Mouse (Mus musculus) lung, postnatal 25 days (tissue): ENCODE results near the gene Galr2.
A peak's percentile ranks its signal among the peaks of the same experiment; 100 is the strongest.

Experiments used
- DNase-seq: peaks from one replicate; pipeline ENCODE4 v3.0.0; 2022; ENCODE audit warnings: low spot score

Galr2 gene

DNA sequence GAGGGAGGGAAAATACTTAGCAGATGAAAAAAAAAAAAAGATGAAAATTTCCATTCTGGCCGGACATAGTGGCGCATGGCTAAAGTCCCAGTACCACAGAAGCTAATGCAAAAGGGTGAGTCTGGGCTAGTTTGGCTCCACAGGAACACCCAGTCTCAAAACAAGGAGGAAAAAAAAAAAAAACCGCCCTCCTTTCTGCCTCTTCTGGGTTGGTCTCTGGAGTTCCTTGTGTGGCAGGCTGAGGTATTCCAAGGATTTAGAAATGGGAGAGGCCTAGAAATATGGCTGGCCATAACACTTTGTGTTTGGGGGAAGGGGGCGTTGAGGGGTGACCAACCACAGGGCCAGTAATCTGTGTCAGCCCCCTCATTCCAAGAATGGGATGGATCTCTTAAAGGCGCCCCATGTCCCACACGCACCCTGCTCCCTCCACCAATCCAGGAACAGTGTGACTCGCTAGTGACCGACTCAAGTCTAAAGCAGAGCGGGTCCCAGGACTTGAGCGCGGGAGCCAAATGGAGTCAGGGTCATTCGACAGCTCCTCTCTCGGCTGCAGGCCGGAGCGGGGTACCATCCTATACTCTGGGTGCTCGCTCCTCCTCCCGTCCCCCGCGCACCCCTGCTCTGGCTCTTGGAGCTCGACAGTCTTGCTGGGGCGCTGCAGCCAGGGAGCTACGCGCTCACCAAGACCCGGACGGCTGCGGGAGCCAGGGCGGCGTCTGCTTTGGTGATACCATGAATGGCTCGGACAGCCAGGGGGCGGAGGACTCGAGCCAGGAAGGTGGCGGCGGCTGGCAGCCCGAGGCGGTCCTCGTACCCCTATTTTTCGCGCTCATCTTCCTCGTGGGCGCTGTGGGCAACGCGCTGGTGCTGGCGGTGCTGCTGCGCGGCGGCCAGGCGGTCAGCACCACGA, at the start of gene Galr2:
TSS of gene Galr2 (plus strand) at position 189 of the 913 bp plus-strand sequence.
- no peak for DNase-seq

DNA sequence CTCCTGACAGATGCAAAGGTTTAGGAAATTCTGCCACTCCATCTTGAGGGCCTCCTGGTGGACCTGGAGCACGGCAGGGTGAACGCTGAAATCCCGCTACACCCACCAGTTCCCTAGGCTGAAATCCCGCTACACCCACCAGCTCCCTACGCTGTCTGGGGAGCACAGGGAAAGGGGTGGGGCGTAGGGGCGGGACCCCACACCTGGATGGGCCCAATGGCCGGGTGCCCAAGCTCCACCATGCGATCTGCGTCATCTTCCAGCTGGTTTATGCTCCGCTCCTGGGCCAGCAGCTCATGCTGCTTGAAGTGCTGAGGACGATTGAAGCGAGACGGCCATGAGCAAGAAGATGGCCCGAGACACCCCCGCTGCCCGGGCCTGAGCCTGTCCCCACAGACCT, 48.3 kb upstream of the Galr2 start:
- DNase-seq, result no peak

DNA sequence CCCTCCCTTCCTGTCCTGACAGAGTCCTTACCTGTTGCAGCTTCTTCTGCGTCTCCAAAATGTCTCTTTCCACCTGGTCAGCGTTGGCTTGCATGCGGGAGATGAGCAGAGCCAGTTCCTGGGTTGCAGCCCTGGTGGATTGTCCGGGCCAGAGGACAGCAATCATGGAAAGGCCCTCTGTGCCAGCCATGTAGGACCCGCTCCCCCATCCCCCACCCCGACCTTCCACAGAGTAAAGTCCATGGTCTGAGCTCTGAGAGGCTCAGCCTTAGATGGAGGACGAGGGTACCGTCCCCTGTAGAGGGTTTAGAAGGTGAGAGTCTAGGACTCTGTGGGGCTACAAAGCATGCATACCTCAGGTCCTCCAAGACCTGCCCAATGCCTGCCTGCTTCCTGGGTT, 45.8 kb upstream of the Galr2 start:
- no peak for DNase-seq

DNA sequence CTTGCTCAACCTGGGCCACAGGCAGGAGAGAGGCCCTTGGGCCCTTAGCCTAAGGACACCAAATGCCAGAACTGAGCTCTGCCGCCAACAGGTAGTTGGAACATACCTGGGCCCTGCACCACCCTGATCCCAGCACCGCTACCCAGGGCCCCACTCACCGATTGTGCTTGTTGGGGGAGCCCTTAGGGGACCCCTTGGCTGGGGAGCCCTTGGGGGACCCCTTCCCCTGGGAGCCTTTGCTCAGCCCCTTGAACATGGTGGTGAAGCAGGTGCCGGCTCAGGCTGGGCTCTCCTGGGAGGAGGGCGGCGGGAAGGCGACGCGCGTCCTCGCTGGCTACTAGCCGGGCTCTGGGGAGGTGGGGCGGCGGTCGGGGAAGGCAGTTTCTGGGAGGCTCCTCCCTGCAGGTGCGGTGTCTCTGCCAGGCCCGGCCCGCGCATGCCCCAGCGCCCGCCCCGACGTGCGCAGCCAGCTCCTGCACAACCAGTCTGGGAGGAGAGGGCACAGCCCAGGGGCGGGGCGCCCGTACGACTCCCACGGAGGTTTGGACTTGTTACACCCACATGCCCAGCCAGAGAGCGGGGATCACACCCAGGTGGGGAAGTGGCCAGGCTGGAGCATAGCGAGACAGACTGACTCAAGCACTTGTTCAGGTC, 42.9 kb upstream of the Galr2 start, which contains the start of gene Evpl:
TSS of gene Evpl (minus strand) at position 336 of the 654 bp plus-strand sequence.
- peak; percentile 90 for DNase-seq

DNA sequence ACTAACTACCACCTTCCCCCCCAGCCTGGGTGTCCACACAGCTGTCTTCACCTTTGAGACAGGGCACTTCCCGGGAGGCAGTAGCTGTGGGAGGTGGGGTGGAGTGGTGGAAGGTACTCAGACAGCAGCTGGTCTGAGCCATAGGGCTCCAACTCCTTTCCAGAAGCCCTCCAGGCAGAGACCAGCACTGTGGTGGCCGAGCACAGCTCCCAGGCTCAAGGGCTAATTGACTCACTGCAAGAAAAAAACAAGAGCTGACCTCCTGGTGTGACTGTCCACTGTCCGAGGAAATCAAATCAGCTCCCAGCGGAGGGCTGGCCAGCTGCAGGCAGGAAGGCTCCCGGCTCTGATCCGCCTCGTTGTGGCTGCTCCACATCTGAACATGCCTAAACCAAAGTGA, 40.9 kb upstream of the Galr2 start:
- no peak for DNase-seq

DNA sequence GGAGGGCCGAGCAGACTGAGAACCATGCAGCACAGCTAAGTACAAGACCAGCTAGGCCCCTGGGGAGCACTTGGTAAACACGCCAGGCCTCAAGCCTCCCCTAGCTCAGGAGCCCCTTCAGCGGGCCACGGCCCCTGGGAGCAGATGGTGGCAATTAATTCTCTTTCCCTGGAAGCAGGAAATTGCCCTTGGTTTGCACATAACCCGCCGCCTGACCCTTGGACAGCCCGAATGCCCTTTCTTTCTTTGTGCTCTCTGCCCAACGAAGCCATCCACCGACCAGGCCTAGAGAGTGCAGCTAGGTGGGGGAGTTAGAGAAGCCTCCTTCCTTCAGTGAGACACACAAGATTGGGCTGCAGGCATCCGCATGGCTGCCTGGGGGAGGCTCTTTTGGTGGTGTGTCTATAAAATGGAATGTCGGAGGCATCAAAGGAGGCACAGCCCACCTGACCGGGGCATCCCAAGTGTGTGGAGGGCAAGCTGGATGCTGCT, 38.9 kb upstream of the Galr2 start:
- DNase-seq, result no peak

DNA sequence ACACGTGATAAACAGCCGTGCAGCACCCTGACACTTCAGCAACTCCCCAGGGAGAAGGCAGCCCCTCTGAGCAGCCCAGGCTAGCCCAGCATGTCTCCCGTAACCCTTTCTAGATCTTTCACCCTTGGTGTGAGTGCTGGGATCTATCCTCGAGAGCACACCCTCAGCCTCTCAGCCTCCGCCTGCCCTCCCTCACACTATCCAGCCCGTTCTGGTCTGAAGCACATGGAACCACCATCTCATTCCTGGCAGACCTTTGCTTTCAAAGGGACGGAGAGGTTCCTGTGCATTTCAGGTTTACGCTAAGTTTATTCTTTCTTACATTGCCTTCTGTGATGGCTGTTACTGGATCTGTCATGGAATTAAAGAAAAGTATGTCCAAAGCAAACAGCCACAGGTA, 36.2 kb upstream of the Galr2 start:
- DNase-seq, result no peak

DNA sequence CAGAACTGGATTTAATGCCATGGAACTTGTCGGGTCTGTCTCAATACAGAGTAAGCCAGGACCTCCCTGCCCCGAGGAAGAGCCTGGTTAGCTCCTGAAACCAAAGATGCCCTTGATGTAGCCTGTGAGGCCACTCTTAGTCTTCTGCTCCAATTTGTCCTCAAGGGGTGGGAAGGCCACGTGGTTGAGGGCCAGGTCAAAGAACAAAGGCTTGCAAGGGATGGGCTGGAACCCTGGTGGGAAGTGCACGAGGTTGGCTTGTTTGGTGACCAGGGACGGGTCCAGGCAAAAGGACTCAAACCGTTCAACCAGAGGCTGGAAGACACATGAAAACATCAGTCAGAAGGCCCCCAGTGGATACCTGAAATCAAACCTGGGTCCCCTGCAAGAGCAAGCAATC, 35.1 kb upstream of the Galr2 start:
- DNase-seq, result no peak

DNA sequence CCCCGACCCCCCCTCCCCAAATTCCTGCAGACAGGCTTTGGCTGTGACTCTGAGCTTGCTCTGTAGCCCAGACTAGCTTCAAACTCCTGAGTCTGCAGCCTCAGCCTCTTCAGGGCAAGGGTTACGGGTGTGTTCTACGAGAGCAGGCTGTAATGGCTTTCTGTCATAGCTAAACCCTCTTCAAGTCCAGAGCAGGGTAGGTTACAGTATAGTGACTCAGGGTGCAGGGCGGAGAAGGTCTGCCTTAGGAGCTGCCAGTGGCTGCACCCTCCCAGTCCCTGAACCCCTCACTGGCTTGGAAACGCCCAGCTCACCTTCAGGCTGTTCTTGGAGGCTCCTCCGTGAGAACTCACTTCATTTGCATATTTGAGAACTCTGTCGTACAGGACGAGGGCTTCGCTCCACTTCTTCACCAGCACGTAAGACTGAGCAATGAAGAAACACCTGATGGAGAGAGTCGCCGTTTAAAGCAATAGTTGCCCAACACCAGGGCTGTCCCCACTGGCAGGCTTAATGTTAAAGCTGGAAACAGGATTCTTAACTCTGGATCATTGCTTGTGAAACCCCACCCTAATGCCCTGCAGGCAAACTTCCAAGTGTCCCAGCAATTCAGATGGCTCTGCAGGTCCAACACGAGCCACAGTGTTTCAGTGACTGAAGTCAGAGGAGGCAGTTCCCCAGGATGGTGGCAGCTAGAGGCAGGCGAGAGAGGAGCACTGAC, 33.1 kb upstream of the Galr2 start:
- DNase-seq, result peak; percentile 25

DNA sequence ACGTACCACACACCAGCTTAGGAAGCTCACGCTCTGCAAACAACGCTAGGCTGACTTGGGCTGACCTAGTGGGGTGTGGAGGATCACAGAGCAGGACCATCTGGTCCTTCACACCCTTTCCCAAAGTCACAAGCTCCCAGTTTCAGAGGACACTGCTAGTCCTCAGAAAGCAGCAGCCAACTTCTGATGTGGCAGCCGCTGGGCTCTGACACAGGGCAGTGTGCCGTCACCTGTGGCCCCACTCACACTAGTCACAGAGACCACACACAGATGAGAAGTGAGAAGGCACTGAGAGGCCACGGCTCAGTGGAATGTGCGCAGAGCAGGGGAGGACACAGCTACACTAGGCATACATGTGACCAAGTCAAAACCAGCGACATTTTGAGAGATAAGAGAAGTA, 29.8 kb upstream of the Galr2 start:
- DNase-seq, result no peak

DNA sequence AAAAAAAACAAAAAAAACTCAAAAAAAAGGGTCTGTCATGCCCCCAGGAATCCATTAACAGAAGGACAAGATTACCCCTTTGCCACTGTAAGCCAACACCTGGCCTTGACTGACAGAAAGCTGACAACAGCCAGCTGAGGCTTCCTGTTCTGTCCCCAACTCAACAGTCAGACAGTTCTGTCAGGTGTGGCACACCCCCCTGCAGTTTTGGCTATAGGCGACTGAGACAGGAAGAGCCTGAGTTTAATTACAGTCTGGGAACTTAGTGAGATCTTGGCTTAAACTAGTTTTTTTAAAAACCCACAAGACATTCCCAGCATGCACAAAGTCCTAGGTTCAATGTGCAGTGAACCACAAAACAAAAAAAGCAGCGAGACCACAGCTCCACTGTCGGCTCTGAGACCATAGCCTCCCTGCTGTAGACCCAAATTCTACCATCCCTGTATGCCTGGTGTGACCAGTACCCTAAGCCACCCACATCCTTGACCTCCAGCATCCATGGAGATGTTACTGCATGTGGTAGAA, 27.6 kb upstream of the Galr2 start:
- DNase-seq, result no peak

DNA sequence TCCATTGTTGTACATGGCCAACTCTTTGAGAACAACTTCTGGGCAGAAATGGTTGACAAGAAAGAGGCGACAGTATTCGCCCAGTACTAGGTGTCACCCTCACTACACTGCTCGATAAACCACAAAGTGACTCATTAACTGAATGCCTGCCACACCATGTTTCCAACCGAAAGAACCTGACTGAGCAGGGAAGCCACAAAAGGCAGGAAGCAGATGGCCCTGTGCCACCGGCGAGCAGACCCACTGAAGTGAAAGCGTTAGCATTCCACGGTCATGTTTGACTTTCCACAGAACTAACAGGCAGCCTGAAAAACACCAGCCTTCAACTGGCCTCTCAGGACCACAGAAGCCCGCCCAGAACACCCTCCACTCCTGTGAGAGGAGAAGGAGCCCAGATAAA, 26.1 kb upstream of the Galr2 start:
- DNase-seq, result peak; percentile 64

DNA sequence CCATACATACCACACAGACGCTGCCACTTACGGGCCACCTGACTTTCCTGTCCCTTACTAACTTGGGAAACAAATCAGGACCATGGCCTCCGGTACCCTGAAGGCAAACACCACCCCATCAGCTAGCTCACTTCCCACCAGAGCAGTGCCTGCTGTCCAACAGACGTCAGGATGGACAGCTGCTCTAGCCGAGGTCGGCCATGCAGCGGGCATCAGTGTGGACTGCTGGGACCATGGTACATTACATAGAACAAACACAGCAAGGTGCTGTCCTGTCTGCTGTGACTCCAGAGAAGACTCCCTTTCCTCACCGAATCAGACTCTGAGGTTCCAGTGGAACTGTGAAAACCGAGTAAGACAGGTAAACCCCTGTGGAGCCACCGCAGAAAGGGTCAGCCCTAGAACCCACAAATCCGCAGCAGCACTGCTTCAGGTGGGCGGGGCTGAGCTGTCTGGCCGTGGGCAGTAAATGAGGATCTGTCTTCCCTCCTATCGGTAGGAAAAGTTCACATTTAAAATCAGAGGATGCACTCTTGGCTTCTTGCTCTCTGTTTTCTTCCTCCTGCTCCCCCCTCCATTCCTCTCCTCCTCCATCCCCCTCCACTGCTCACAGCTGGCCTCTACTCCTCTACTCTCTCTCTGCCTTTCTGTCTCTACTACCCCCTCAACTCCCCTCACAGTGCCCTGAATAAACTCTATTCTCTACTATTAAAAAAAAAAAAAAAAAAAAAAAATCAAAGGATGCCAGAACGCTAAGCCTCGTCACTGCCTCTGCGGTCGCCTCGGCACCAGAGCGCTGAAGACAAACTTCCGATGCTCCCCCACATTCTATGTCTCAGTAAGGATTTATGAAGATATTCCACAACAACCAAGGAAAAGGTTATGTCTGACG, 25.4 kb upstream of the Galr2 start:
- DNase-seq, result no peak

DNA sequence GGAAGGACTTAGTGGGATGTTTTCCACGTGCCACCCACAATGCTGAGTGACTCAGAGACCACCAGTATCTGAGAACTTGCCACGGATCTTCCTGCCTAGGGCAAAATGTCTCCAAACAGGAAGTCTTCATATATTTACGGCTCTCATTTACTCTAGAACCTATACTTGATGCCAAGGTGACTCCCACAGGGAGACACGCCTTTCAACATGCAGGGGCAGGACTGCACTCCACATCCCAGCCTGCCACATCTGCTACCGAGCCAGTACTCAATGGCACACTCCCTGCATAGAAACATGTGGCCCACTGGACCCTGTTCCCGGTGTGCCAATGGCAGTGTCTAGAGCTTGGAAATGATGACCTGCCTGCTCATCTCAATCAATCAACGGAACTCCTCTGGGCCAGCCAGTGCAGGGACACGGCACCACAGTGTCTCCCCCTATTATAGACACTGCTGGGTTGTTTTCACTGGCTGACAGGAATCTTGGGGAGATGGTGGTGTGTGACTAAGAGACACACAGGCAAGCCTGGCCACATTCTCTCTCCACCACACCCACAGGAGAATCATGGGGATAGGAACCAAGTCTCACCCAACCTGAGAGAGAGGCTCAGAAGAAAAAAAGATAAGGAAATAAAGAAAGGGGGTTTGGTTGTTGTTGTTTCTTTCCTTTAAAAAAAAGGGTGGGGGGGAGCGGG, 24.6 kb upstream of the Galr2 start:
- no peak for DNase-seq

DNA sequence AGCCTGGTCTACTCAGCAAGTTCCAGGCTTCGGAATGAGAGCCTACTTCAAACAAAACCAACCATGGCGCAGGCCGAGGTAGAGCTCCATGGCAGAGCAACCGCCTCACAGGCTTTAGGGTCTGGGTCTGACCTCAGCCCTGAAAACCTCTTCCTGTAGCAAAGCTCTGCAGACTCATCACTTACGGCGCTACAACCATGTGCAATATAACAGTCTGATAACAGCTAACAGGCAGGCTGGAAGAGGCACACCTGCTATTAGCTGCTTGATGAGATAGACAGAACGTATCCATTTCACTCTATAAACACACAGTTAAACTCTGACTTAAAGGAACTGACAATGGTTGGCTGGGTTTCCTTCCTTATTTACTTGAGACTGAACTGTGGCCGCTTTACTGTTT, 21.3 kb upstream of the Galr2 start:
- no peak for DNase-seq

DNA sequence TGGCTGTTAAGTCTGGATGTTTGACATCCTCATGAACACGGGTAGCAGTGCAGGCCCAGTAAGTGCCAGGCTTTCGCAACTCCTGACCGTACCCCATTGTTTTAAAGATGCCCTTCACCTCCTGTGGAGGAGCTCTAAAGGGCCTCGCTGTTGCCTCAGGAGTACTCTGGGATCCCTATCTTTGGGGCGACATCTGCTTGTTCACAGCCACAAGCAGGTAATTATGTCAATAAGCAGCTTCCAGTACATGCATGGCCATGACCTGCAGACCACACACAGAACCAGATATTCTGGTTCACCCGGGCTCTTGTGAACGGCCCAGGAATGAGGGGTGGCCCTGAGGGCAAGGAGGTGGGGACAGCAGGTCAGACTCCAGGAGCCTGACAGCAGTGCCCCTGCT, 20.5 kb upstream of the Galr2 start:
- peak; percentile 84 for DNase-seq

DNA sequence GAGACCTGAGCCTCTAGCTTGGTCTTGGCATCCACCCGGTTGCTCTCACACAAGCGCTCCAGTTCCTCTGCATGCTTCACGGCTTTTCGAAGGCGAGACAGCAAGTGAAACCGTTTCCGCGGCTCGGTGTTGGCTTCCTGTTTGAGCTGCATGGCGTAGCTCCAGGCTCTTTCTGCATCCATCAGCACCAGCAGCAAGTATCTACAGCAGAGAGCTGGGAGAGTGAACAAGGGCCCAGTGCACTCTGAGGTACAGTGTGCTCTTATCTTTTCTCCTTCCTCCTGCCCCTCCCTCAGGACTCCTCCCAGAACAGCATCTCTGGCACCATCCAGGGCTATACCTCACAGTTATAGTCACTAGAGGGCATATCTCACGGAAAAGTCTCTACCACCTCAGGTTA, 15.4 kb upstream of the Galr2 start:
- DNase-seq, result no peak

DNA sequence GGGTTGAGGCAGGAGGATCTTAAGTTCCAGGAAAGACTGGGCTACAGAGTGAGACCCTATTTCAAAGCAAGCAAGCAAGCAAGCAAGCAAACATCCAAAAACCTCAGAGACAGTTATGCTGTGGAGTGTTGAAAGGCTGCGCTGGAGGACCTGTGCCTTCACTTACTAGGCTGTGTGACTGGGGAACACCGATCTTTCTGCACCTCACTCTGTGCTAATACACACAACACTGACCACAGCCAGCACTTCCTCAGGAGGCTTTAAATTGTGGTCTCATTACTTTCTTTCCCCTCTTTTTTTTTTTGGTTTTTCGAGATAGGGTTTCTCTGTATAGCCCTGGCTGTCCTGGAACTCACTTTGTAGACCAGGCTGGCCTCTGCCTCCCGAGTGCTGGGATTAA, 14.9 kb upstream of the Galr2 start:
- DNase-seq, result no peak

DNA sequence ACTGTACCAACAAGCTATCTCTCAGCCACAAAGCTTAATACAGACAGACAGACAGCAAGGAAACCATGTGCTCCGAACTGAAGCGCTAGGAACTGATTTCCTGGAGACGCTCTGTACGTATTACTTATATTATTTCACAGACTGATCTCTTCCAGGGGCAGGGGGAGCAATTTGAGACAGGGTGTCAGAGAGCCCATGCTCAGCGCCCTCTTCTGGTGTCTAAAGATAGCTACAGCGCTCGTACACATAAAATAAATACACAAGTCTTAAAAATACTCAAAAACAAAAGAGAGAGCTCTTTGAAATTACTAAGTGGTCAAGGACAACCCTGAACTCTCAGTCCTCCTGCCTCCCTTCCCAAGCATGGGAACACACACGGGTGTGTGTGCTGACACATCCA, 13.1 kb upstream of the Galr2 start:
- no peak for DNase-seq

DNA sequence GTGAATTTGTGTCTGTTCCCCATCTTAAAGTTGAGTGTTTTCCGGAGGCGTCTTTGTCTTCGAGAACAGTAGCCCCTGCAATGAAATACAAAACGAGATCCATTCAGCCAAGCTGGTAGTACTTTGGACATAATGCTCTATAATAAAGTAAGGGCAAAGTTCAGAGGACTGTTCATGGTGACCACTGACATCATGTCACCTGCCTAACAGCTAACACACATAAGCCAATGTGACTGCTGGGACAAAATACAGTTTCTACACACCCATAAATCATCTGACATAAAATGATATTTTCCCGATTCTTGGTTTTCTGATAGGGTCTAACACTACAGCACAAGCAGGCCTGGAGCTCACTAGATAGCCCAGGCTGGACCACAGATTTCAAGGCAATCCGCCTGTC, 12.4 kb upstream of the Galr2 start:
- no peak for DNase-seq

DNA sequence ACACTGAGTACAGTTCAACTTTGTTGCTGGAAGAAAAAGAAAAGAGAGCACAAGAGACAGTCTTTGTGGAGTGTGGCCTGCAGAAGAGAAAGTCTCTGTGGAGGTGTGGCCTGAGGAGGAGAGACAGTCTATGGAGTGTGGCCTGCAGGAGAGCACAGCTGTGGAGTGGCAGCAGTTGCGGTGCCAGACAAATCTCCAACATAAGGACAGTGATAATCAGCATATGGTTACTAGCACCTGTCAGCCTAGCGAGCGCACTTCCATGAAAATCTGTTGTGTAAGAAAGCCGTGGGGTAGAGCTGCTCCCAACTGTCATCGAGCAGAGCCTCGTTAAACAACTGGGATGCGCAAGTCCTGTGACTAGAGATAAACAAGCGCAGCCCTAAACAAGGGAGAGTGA, 11.2 kb upstream of the Galr2 start:
- DNase-seq, result no peak
